Mouse (Mus musculus) kidney, adult 2 months (tissue): ENCODE measurements at regions not wholly inside any gene's neighbourhood (a gene's known extent, or its start where the extent isn't known, plus 50 kb on each side); places are given as distances from the start of the nearest gene placed in this dataset.

ENCODE experiments used
- CTCF ChIP-seq: fragments of 200-500 bp; conservative IDR thresholded peaks from 2 replicates; pipeline ENCODE4 v1.5.1; 2011; ENCODE audit warnings: low read depth, mild to moderate bottlenecking, control low read depth, low read length, moderate library complexity, mixed read lengths; ENCODE audit not compliant: insufficient read depth, insufficient read length
- POLR2A ChIP-seq: fragments of 200-500 bp; IDR thresholded peaks from one replicate; pipeline ENCODE4 v1.6.1; 2011; ENCODE audit warnings: low read depth, low read length, control low read depth

DNA sequence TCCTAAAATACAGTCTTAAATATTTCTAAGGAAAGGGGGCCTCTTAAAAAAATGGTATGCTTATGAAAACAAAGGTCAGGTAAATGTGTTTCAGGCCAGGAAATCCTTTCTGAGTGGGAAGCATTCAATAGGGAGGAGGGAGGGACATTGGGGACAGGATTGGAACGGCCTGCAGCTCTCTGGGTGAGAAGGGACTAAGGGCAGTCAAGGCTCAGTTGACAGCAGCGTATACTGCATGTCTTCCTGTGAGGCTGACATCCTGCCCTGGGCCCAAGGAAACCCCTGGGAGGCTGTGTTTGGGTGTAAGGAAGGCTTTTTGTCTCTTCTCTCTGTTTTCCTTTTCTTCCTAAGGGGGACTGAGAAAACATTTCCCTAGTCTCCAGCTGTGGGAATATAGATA is 69.1 kb upstream of the Nxt1 start:
- TF ChIP-seq CTCF: no peak
- no peak for TF ChIP-seq POLR2A
